11 mouse cellular contexts compared by ENCODE assay signal in genomic region chr7:139544706-139545625, GRCm38 (mm10). TPM values are rescaled to one million over a fixed set of nuclear protein-coding genes. Genes with fewer than 3 reads are reported as not detected.
A peak's percentile ranks its signal among the peaks of the same experiment; 100 is the strongest.
DNase-seq lines count a peak whose midpoint lies in the region; ATAC-seq and TF ChIP-seq lines count a peak whose summit lies in the region.
"Had no signal": no experiment of that assay in that cellular context is flagged by ENCODE, and none has a peak within 500 bp of the region (broad histone marks: within the 10 kb centered on the region; RNA-seq: fewer than 3 reads in every experiment).

No protein-coding gene starts in this region.

- peak overlapping the region; percentile 1; the same call in 1 of the 2 replicates for H3K27ac ChIP-seq in forebrain, postnatal 0 days (ENCODE audit: low read depth, low read length)

- H3K4me2 ChIP-seq in forebrain, postnatal 0 days (ENCODE audit: low read depth): peak overlapping the region; percentile 3; the same call in 1 of the 2 replicates

- no peaks in the 10 kb centered on the region for H3K27me3 ChIP-seq in forebrain, postnatal 0 days (ENCODE audit: insufficient read depth, low read length)

- WGBS in forebrain, postnatal 0 days: 14% methylated on average over 12 of the region's 12 CpGs

- H3K9me3 ChIP-seq in forebrain, postnatal 0 days (ENCODE audit: low read length): no peaks in the 10 kb centered on the region

- DNase-seq in layer of hippocampus, adult 11-12 months (ENCODE audit: low spot score): peak; percentile 71
- DNase-seq in layer of hippocampus, postnatal 25 days (ENCODE audit: extremely low spot score in 1 of 2, low spot score in 1 of 2): no peak
- DNase-seq in forebrain, postnatal 0 days: peak; percentile 69
- peak; percentile 52 for DNase-seq in left cerebral cortex, adult 9 months (ENCODE audit: low spot score in 2 of 2)
- DNase-seq in retina, postnatal 1 day: peak; percentile 96
- DNase-seq in spleen, postnatal 36 days (ENCODE audit: low spot score in 2 of 2): no peak
- no peak for DNase-seq in c-Kit-positive CD71-positive TER-119-positive erythroid progenitor cells, embryonic 14.5 days (ENCODE audit: low spot score)
- DNase-seq: gastrocnemius, postnatal 25 days had no signal

- no peak overlapping the region for H3K4me3 ChIP-seq in forebrain, postnatal 0 days (ENCODE audit: low read depth, low read length)

- TF ChIP-seq CTCF in forebrain, postnatal 0 days (IDR thresholded peaks at IDR 0.05; ENCODE audit: low read depth): no peak

- H3K9ac ChIP-seq in forebrain, postnatal 0 days: no peak overlapping the region

- H3K4me1 ChIP-seq in forebrain, postnatal 0 days (ENCODE audit: insufficient read depth): peaks cover 18% of the 10 kb centered on the region; the same call in 1 of the 2 replicates

- H3K36me3 ChIP-seq in forebrain, postnatal 0 days (ENCODE audit: insufficient read depth): no peaks in the 10 kb centered on the region

- ATAC-seq in forebrain, postnatal 0 days: peak; percentile 96
- no peak for ATAC-seq in megakaryocyte-erythroid progenitor cell, adult 5-6 weeks (replicated peaks; ENCODE audit: low FRiP score, low TSS enrichment, poor library complexity, severe bottlenecking)

RNA-seq across cellular contexts. Expression of gene Nkx6-2, which starts 37.6 kb away (rescaled TPM):
- total RNA-seq in layer of hippocampus, postnatal 25 days (2021): 10 to 100 TPM; 11.2 to 14.6 TPM
- total RNA-seq in forebrain, postnatal 0 days (2014; rRNA removed): 1.00 and 1.2 TPM in 2 replicates
- polyA plus RNA-seq in forebrain, postnatal 0 days (2015; fragmentation: Nextera tagmentation; extraction: Ambion mirVana): 0.52 and 1.4 TPM in 2 replicates
- not detected in 2 replicates for total RNA-seq in megakaryocyte-erythroid progenitor cell, adult 5-6 weeks (2014; fragmentation: Nextera tagmentation)
- total RNA-seq in megakaryocyte-erythroid progenitor cell, adult 5-6 weeks (2017): not detected in 2 replicates
- total RNA-seq: gastrocnemius, postnatal 25 days; megakaryocyte, adult 5-6 weeks had no signal
- polyA plus RNA-seq: large intestine, adult 2 months had no signal

Comparison
In these comparisons a context has a peak if more than half of its experiments do, and no peak if none do; other contexts are left out.
1. DNase-seq: peak in layer of hippocampus, adult 11-12 months (single experiment), forebrain, postnatal 0 days (single experiment), left cerebral cortex, adult 9 months (2 of 2) and retina, postnatal 1 day (single experiment); none in layer of hippocampus, postnatal 25 days (0 of 2), spleen, postnatal 36 days (0 of 2) and c-Kit-positive CD71-positive TER-119-positive erythroid progenitor cells, embryonic 14.5 days (single experiment).